Mouse (Mus musculus): ENCODE results near the gene S1pr1. TPM values are rescaled to one million over a fixed set of nuclear protein-coding genes. Genes with fewer than 3 reads are reported as not detected.

Gene S1pr1
- polyA plus RNA-seq (2014; fragmentation: Nextera tagmentation; extraction: Ambion mirVana), result 12.0 and 12.2 TPM in 2 replicates

GRCm38 (mm10) chr3:115714671-115715651 is at the start of gene S1pr1:
S1pr1 (minus strand) TSS chr3:115715072.
- no peaks in the 10 kb centered on the region; the same call in 1 of the 2 replicates for H3K36me3 ChIP-seq (ENCODE audit: control insufficient read depth, insufficient read depth, low read length)
- peak; percentile 90 for ATAC-seq (ENCODE audit: insufficient number of reproducible peaks, low FRiP score, low TSS enrichment, low read depth)
- WGBS, result under 1% methylated on average over 51 of the region's 51 CpGs

GRCm38 (mm10) chr3:115763292-115763691 is 48.4 kb upstream of the S1pr1 start:
- 79% methylated on average over 6 of the region's 6 CpGs for WGBS
- Histone ChIP-seq H3K9ac (ENCODE audit: low read length) (no peak overlapping the region), H3K4me1 (ENCODE audit: control insufficient read depth, insufficient read depth, low read length) (peaks cover 2% of the 10 kb centered on the region; the same call in 1 of the 2 replicates), H3K9me3 (ENCODE audit: control insufficient read depth, low read length) (no peaks in the 10 kb centered on the region), H3K27ac (replicated peaks; ENCODE audit: low read depth, low read length) (no peak overlapping the region), H3K36me3 (ENCODE audit: control insufficient read depth, insufficient read depth, low read length) (no peaks in the 10 kb centered on the region), H3K4me2 (ENCODE audit: low read depth, severe bottlenecking) (no peak overlapping the region), H3K27me3 (ENCODE audit: control insufficient read depth, insufficient read depth, low read length) (no peaks in the 10 kb centered on the region), H3K4me3 (ENCODE audit: low read depth, low read length) (no peak overlapping the region)
- no peak for DNase-seq (ENCODE audit: low spot score)
- ATAC-seq (ENCODE audit: insufficient number of reproducible peaks, low FRiP score, low TSS enrichment, low read depth), result no peak

More at GRCm38 (mm10) chr3:115714671-115715651, at the start of gene S1pr1:
- Histone ChIP-seq H3K27ac (replicated peaks; ENCODE audit: low read depth, low read length) (peak within 1 kb of the TSS; percentile 77), H3K4me3 (ENCODE audit: low read depth, low read length) (peak within 1 kb of the TSS; percentile 49), H3K9me3 (ENCODE audit: control insufficient read depth, low read length) (no peaks in the 10 kb centered on the region), H3K4me2 (ENCODE audit: low read depth, severe bottlenecking) (peak within 1 kb of the TSS; percentile 90), H3K27me3 (ENCODE audit: control insufficient read depth, insufficient read depth, low read length) (no peaks in the 10 kb centered on the region), H3K9ac (ENCODE audit: low read length) (peak within 1 kb of the TSS; percentile 82), H3K4me1 (ENCODE audit: control insufficient read depth, insufficient read depth, low read length) (no peaks in the 10 kb centered on the region)
- DNase-seq (ENCODE audit: low spot score), result peak; percentile 86

- Histone ChIP-seq H3K4me3 (ENCODE audit: low read depth, low read length) (no peak overlapping the region), H3K9me3 (ENCODE audit: control insufficient read depth, low read length) (no peaks in the 10 kb centered on the region), H3K4me2 (ENCODE audit: low read depth, severe bottlenecking) (no peak overlapping the region), H3K27ac (replicated peaks; ENCODE audit: low read depth, low read length) (no peak overlapping the region), H3K4me1 (ENCODE audit: control insufficient read depth, insufficient read depth, low read length) (peaks cover 2% of the 10 kb centered on the region; the same call in 1 of the 2 replicates), H3K9ac (ENCODE audit: low read length) (no peak overlapping the region), H3K27me3 (ENCODE audit: control insufficient read depth, insufficient read depth, low read length) (no peaks in the 10 kb centered on the region), H3K36me3 (ENCODE audit: control insufficient read depth, insufficient read depth, low read length) (no peaks in the 10 kb centered on the region)
- ATAC-seq (ENCODE audit: insufficient number of reproducible peaks, low FRiP score, low TSS enrichment, low read depth), result no peak
- WGBS, result 85% methylated on average over 7 of the region's 7 CpGs
- DNase-seq (ENCODE audit: low spot score), result no peak
Measured at GRCm38 (mm10) chr3:115762841-115763240, 48.0 kb upstream of the S1pr1 start.

- no peaks in the 10 kb centered on the region for H3K27me3 ChIP-seq (ENCODE audit: control insufficient read depth, insufficient read depth, low read length)
- WGBS, result 97% methylated on average over 4 of the region's 4 CpGs
- no peak for ATAC-seq (ENCODE audit: insufficient number of reproducible peaks, low FRiP score, low TSS enrichment, low read depth)
- H3K4me3 ChIP-seq (ENCODE audit: low read depth, low read length), result no peak overlapping the region
- no peak overlapping the region for H3K9ac ChIP-seq (ENCODE audit: low read length)
- H3K27ac ChIP-seq (replicated peaks; ENCODE audit: low read depth, low read length), result no peak overlapping the region
- H3K9me3 ChIP-seq (ENCODE audit: control insufficient read depth, low read length), result no peaks in the 10 kb centered on the region
- DNase-seq (ENCODE audit: low spot score), result no peak
- H3K36me3 ChIP-seq (ENCODE audit: control insufficient read depth, insufficient read depth, low read length), result no peaks in the 10 kb centered on the region
- peaks cover 2% of the 10 kb centered on the region; the same call in 1 of the 2 replicates for H3K4me1 ChIP-seq (ENCODE audit: control insufficient read depth, insufficient read depth, low read length)
- H3K4me2 ChIP-seq (ENCODE audit: low read depth, severe bottlenecking), result no peak overlapping the region
Measured at GRCm38 (mm10) chr3:115759659-115760058, 44.8 kb upstream of the S1pr1 start.

- H3K27ac ChIP-seq (replicated peaks; ENCODE audit: low read depth, low read length), result no peak overlapping the region
- DNase-seq (ENCODE audit: low spot score), result no peak
- H3K27me3 ChIP-seq (ENCODE audit: control insufficient read depth, insufficient read depth, low read length), result no peaks in the 10 kb centered on the region
- no peaks in the 10 kb centered on the region for H3K36me3 ChIP-seq (ENCODE audit: control insufficient read depth, insufficient read depth, low read length)
- no peaks in the 10 kb centered on the region for H3K9me3 ChIP-seq (ENCODE audit: control insufficient read depth, low read length)
- H3K4me3 ChIP-seq (ENCODE audit: low read depth, low read length), result no peak overlapping the region
- H3K4me1 ChIP-seq (ENCODE audit: control insufficient read depth, insufficient read depth, low read length), result peaks cover 2% of the 10 kb centered on the region; the same call in 1 of the 2 replicates
- no peak overlapping the region for H3K9ac ChIP-seq (ENCODE audit: low read length)
- no peak overlapping the region for H3K4me2 ChIP-seq (ENCODE audit: low read depth, severe bottlenecking)
- 0 out of 2 replicates have a peak, but pooled peaks have one; percentile 44 for ATAC-seq (ENCODE audit: insufficient number of reproducible peaks, low FRiP score, low TSS enrichment, low read depth)
- WGBS, result 6% methylated on average over 9 of the region's 9 CpGs
Measured at GRCm38 (mm10) chr3:115758455-115758912, 43.6 kb upstream of the S1pr1 start.

GRCm38 (mm10) chr3:115754466-115754865 is 39.6 kb upstream of the S1pr1 start:
- no peak for DNase-seq (ENCODE audit: low spot score)
- Histone ChIP-seq H3K4me3 (ENCODE audit: low read depth, low read length) (no peak overlapping the region), H3K9me3 (ENCODE audit: control insufficient read depth, low read length) (no peaks in the 10 kb centered on the region), H3K4me1 (ENCODE audit: control insufficient read depth, insufficient read depth, low read length) (peaks cover 2% of the 10 kb centered on the region; the same call in 1 of the 2 replicates), H3K27me3 (ENCODE audit: control insufficient read depth, insufficient read depth, low read length) (no peaks in the 10 kb centered on the region), H3K4me2 (ENCODE audit: low read depth, severe bottlenecking) (no peak overlapping the region), H3K36me3 (ENCODE audit: control insufficient read depth, insufficient read depth, low read length) (no peaks in the 10 kb centered on the region), H3K27ac (replicated peaks; ENCODE audit: low read depth, low read length) (no peak overlapping the region), H3K9ac (ENCODE audit: low read length) (no peak overlapping the region)
- ATAC-seq (ENCODE audit: insufficient number of reproducible peaks, low FRiP score, low TSS enrichment, low read depth), result no peak
- 54% methylated on average over 8 of the region's 8 CpGs for WGBS

GRCm38 (mm10) chr3:115750369-115750768 is 35.5 kb upstream of the S1pr1 start:
- WGBS, result 93% methylated on average over 3 of the region's 3 CpGs
- ATAC-seq (ENCODE audit: insufficient number of reproducible peaks, low FRiP score, low TSS enrichment, low read depth) (no peak), DNase-seq (ENCODE audit: low spot score) (no peak)
- H3K4me2 ChIP-seq (ENCODE audit: low read depth, severe bottlenecking), result no peak overlapping the region
- no peak overlapping the region for H3K4me3 ChIP-seq (ENCODE audit: low read depth, low read length)
- no peak overlapping the region for H3K9ac ChIP-seq (ENCODE audit: low read length)
- H3K9me3 ChIP-seq (ENCODE audit: control insufficient read depth, low read length), result no peaks in the 10 kb centered on the region
- H3K36me3 ChIP-seq (ENCODE audit: control insufficient read depth, insufficient read depth, low read length), result no peaks in the 10 kb centered on the region
- H3K4me1 ChIP-seq (ENCODE audit: control insufficient read depth, insufficient read depth, low read length), result no peaks in the 10 kb centered on the region
- no peaks in the 10 kb centered on the region for H3K27me3 ChIP-seq (ENCODE audit: control insufficient read depth, insufficient read depth, low read length)
- H3K27ac ChIP-seq (replicated peaks; ENCODE audit: low read depth, low read length), result no peak overlapping the region

GRCm38 (mm10) chr3:115748289-115748989 is 33.6 kb upstream of the S1pr1 start:
- H3K27ac ChIP-seq (replicated peaks; ENCODE audit: low read depth, low read length), result no peak overlapping the region
- H3K4me1 ChIP-seq (ENCODE audit: control insufficient read depth, insufficient read depth, low read length), result no peaks in the 10 kb centered on the region
- H3K27me3 ChIP-seq (ENCODE audit: control insufficient read depth, insufficient read depth, low read length), result no peaks in the 10 kb centered on the region
- ATAC-seq (ENCODE audit: insufficient number of reproducible peaks, low FRiP score, low TSS enrichment, low read depth) (no peak), DNase-seq (ENCODE audit: low spot score) (no peak)
- H3K4me3 ChIP-seq (ENCODE audit: low read depth, low read length), result no peak overlapping the region
- no peaks in the 10 kb centered on the region for H3K36me3 ChIP-seq (ENCODE audit: control insufficient read depth, insufficient read depth, low read length)
- H3K9ac ChIP-seq (ENCODE audit: low read length), result no peak overlapping the region
- 90% methylated on average over 5 of the region's 5 CpGs for WGBS
- H3K9me3 ChIP-seq (ENCODE audit: control insufficient read depth, low read length), result no peaks in the 10 kb centered on the region
- H3K4me2 ChIP-seq (ENCODE audit: low read depth, severe bottlenecking), result no peak overlapping the region

Measured in limb, embryonic 11.5 days (tissue).